ENCODE assay signal across 8 mouse cellular contexts in genomic region chr3:84480006-84480897, GRCm38 (mm10). TPM values are rescaled to one million over a fixed set of nuclear protein-coding genes. Genes with fewer than 3 reads are reported as not detected.
DNase-seq lines count a peak whose midpoint lies in the region; ATAC-seq and TF ChIP-seq lines count a peak whose summit lies in the region.

Fhdc1 (minus strand) TSS chr3:84480429.

- peaks cover under 1% of the 10 kb centered on the region for H3K36me3 ChIP-seq in G1E (replicated peaks)
- no peaks in the 10 kb centered on the region for H3K36me3 ChIP-seq in forebrain, embryonic 10.5 days (replicated peaks)
- H3K36me3 ChIP-seq in hindbrain, embryonic 11.5 days (ENCODE audit: control insufficient read depth, insufficient read depth, low read length): no peaks in the 10 kb centered on the region

- peak; percentile 48 for DNase-seq in G1E (ENCODE audit: low spot score)
- peak; percentile 66 for DNase-seq in brain, embryonic 14.5 days (ENCODE audit: low read depth)
- peak; percentile 58 for DNase-seq in forebrain, embryonic 10.5 days (ENCODE audit: extremely low spot score, low spot score)
- DNase-seq in hindbrain, embryonic 11.5 days (ENCODE audit: low spot score): peak; percentile 74
- DNase-seq in layer of hippocampus, postnatal 36 days: peak; percentile 29 to 30
- DNase-seq in right cerebral cortex, adult 2 months (ENCODE audit: low spot score in 2 of 2): peak; percentile 33 to 48
- peak; percentile 56 for DNase-seq in urinary bladder, postnatal 25 days (ENCODE audit: low spot score)

- peaks cover 56% of the 10 kb centered on the region for H3K27me3 ChIP-seq in G1E (ENCODE audit: insufficient read depth, low read length)
- H3K27me3 ChIP-seq in forebrain, embryonic 10.5 days (ENCODE audit: poor library complexity, severe bottlenecking): peaks cover 80% of the 10 kb centered on the region
- H3K27me3 ChIP-seq in hindbrain, embryonic 11.5 days (ENCODE audit: control insufficient read depth, insufficient read depth, low read length): peaks cover 22% of the 10 kb centered on the region

- ATAC-seq in G1E (ENCODE audit: extremely low read depth, insufficient number of reproducible peaks, low FRiP score, poor library complexity, severe bottlenecking): no peak
- peak; percentile 73 for ATAC-seq in hindbrain, embryonic 11.5 days (ENCODE audit: low FRiP score)
- peak; percentile 50 for ATAC-seq in megakaryocyte, adult 5-6 weeks (ENCODE audit: poor library complexity, severe bottlenecking)

- peak within 1 kb of the TSS; percentile 99 for H3K4me2 ChIP-seq in hindbrain, embryonic 11.5 days (replicated peaks; ENCODE audit: low read depth, low read length)

- peaks cover 40% of the 10 kb centered on the region for H3K4me1 ChIP-seq in G1E (ENCODE audit: insufficient read depth, low read depth, low read length)
- H3K4me1 ChIP-seq in forebrain, embryonic 10.5 days: peaks cover 35% of the 10 kb centered on the region
- peaks cover 4% of the 10 kb centered on the region; the same call in 1 of the 2 replicates for H3K4me1 ChIP-seq in hindbrain, embryonic 11.5 days (replicated peaks; ENCODE audit: control insufficient read depth, insufficient read depth, low read length)

- peak within 1 kb of the TSS; percentile 78 for H3K27ac ChIP-seq in forebrain, embryonic 10.5 days
- no peak within 1 kb of the TSS for H3K27ac ChIP-seq in hindbrain, embryonic 11.5 days (ENCODE audit: low read depth, low read length)

- TF ChIP-seq POLR2A in brain, embryonic 14.5 days (IDR thresholded peaks at IDR 0.05; ENCODE audit: borderline replicate concordance, extremely low read depth, insufficient read depth, insufficient read length, poor library complexity, severe bottlenecking): 0 out of 2 replicates have a peak, but pooled peaks have one; percentile 36

- H3K4me3 ChIP-seq in G1E (ENCODE audit: low read depth, low read length): peak within 1 kb of the TSS; percentile 72
- peak within 1 kb of the TSS; percentile 75 for H3K4me3 ChIP-seq in forebrain, embryonic 10.5 days
- peak within 1 kb of the TSS; percentile 60 for H3K4me3 ChIP-seq in hindbrain, embryonic 11.5 days (ENCODE audit: low read depth, low read length)

- under 1% methylated on average over 82 of the region's 82 CpGs for WGBS in forebrain, embryonic 10.5 days
- WGBS in hindbrain, embryonic 11.5 days: under 1% methylated on average over 55 of the region's 82 CpGs

- H3K9ac ChIP-seq in hindbrain, embryonic 11.5 days (ENCODE audit: low read depth, low read length): peak within 1 kb of the TSS; percentile 59

- no peak for TF ChIP-seq CTCF in G1E (IDR thresholded peaks at IDR 0.05; ENCODE audit: low read depth, low read length)
- no peak for TF ChIP-seq CTCF in brain, embryonic 14.5 days (IDR thresholded peaks at IDR 0.05; ENCODE audit: borderline replicate concordance, extremely low read depth, insufficient read depth, insufficient read length)

- H3K9me3 ChIP-seq in G1E (replicated peaks): no peaks in the 10 kb centered on the region
- H3K9me3 ChIP-seq in forebrain, embryonic 10.5 days: no peaks in the 10 kb centered on the region
- no peaks in the 10 kb centered on the region for H3K9me3 ChIP-seq in hindbrain, embryonic 11.5 days (ENCODE audit: control insufficient read depth, low read length)

RNA-seq across cellular contexts. Expression of gene Fhdc1, which starts in this region (rescaled TPM):
- total RNA-seq in G1E (2014; fragmentation: Nextera tagmentation): 24.0 and 97.7 TPM in 2 replicates
- 1.7 and 1.8 TPM in 2 replicates for total RNA-seq in G1E (2017)
- polyA plus RNA-seq in G1E (2012): 1.4 and 1.9 TPM in 2 replicates
- polyA plus RNA-seq in brain, embryonic 14.5 days (2012; rRNA removed): 1.9 and 3.8 TPM in 2 replicates
- polyA plus RNA-seq in forebrain, embryonic 10.5 days (2016; fragmentation: Nextera tagmentation; extraction: Ambion mirVana): 1.2 and 1.9 TPM in 2 replicates
- 3.3 and 3.7 TPM in 2 replicates for polyA plus RNA-seq in hindbrain, embryonic 11.5 days (2014; fragmentation: Nextera tagmentation; extraction: Ambion mirVana)
- 1 to 10 TPM; 2.4 to 2.8 TPM for total RNA-seq in layer of hippocampus, postnatal 36 days (2021)
- 0.09 and 0.32 TPM in 2 replicates for total RNA-seq in megakaryocyte, adult 5-6 weeks (2015)
- total RNA-seq in megakaryocyte, adult 5-6 weeks (2017): 0.65 and 0.73 TPM in 2 replicates

Comparison
In these comparisons a context has a peak if more than half of its experiments do, and no peak if none do; other contexts are left out.
1. Peak in ATAC-seq in megakaryocyte, adult 5-6 weeks; RNA of the gene not detected or under 1 TPM.